Mouse (Mus musculus) C2C12 (cell line): ENCODE results near the gene Rac1. TPM values are rescaled to one million over a fixed set of nuclear protein-coding genes. Genes with fewer than 3 reads are reported as not detected.

ENCODE experiments used
- H3K27me3 ChIP-seq: one replicate; pipeline ENCODE4 v1.6.1; 2011; ENCODE audit not compliant: control insufficient read depth, insufficient read depth, insufficient read length
- H3K36me3 ChIP-seq: one replicate; pipeline ENCODE4 v1.6.1; 2011; ENCODE audit not compliant: control insufficient read depth, insufficient read depth
- H3K4me3 ChIP-seq: one replicate; pipeline ENCODE4 v1.5.1; 2011; ENCODE audit warnings: mild to moderate bottlenecking, control low read depth; ENCODE audit not compliant: poor library complexity, insufficient read depth, severe bottlenecking
- H3K79me2 ChIP-seq: one replicate; pipeline ENCODE4 v1.6.1; 2011; ENCODE audit not compliant: control insufficient read depth, insufficient read depth
- H3K79me3 ChIP-seq: one replicate; pipeline ENCODE4 v1.6.1; 2011; ENCODE audit warnings: low read depth, control low read depth
- H3ac ChIP-seq: one replicate; pipeline ENCODE3; 2011; ENCODE audit warnings: low read depth; ENCODE audit not compliant: control insufficient read depth, insufficient read length
- CEBPB ChIP-seq: IDR thresholded peaks from one replicate; pipeline ENCODE4 v1.6.1; 2011; ENCODE audit warnings: low read depth, mild to moderate bottlenecking, control low read depth, moderate library complexity
- CTCF ChIP-seq: IDR thresholded peaks from one replicate; pipeline ENCODE4 v1.5.1; 2011; ENCODE audit not compliant: control insufficient read depth, insufficient read depth, insufficient read length
- FOSL1 ChIP-seq: IDR thresholded peaks from one replicate; pipeline ENCODE4 v1.8.0; 2011; ENCODE audit warnings: mild to moderate bottlenecking, low read length; ENCODE audit not compliant: poor library complexity, insufficient read depth, severe bottlenecking
- MAX ChIP-seq: IDR thresholded peaks from one replicate; pipeline ENCODE4 v1.6.1; 2011; ENCODE audit warnings: mild to moderate bottlenecking, control low read depth
- MYOD1 ChIP-seq: IDR thresholded peaks from one replicate; pipeline ENCODE4 v1.6.1; 2011; ENCODE audit warnings: low read depth; ENCODE audit not compliant: control insufficient read depth, insufficient read length
- MYOG ChIP-seq: IDR thresholded peaks from one replicate; pipeline ENCODE4 v1.6.1; 2011; ENCODE audit not compliant: control insufficient read depth, insufficient read length; ENCODE audit errors: extremely low read depth
- USF1 ChIP-seq: IDR thresholded peaks from one replicate; pipeline ENCODE4 v1.6.1; 2011; ENCODE audit warnings: low read depth, mild to moderate bottlenecking, control low read depth, moderate library complexity
- polyA plus RNA-seq: library from polyadenylated mRNA; unstranded; fragments of >200 nt; fragmentation: generic; extraction: Trizol; gene quantifications from one replicate; pipeline ENCODE4 v1.2.1, GENCODE M21; 2012; ENCODE audit warnings: missing spikeins

Gene Rac1
- polyA plus RNA-seq, 1 experiment = 256 TPM

DNA sequence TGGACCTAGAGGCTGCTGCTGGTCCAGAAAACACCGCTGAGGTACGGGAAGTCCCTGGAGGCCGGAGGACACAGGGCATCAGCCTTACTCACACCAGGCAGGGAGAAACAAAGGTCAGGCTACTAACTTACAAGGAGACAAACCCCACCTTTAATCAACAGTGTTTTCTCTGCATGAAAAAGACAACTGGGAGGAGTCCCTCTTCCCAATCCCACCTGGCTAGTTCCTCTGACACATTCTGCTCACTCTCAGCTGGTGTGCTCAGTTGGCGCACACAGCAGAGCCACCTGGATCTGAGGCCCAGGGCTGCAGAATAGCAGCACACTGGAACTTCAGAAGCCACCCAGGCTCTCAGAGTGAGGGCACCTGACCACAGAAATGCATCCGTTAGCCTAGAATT lies 13.0 kb downstream of the Rac1 start:
- Histone ChIP-seq H3K27me3 (no peaks in the 10 kb centered on the region), H3K79me2 (peaks cover 100% of the 10 kb centered on the region), H3ac (no peak overlapping the region), H3K4me3 (no peak overlapping the region), H3K79me3 (peaks cover 95% of the 10 kb centered on the region), H3K36me3 (peaks cover 68% of the 10 kb centered on the region)
- TF ChIP-seq USF1 (no peak), CTCF (no peak), MYOG (no peak), MAX (no peak), FOSL1 (no peak), CEBPB (no peak), MYOD1 (no peak)

DNA sequence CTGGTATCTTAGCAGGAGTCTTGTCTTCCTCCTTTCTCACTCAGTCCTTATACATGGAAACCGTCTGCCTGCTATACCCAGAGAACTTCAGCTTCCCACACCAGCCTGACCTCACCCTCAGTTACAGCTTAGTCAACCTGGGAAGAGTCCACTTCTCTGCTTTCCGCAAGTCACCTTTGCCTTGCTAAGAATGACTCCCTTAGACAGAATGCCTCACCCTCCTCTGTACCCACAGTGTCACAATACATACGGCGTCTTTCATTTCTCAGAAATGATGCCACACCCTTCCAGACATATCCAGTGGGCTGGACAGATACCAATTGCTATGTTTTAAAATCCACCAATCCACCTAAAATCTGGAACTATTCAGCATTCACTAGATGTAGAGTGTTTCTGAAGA lies 15.5 kb downstream of the Rac1 start:
- H3K36me3 ChIP-seq = peaks cover 92% of the 10 kb centered on the region

GRCm38 (mm10) chr5:143511577-143511976 lies 16.3 kb downstream of the Rac1 start:
- no peaks in the 10 kb centered on the region for H3K27me3 ChIP-seq
- H3K36me3 ChIP-seq = peaks cover 91% of the 10 kb centered on the region
- no peak overlapping the region for H3ac ChIP-seq
- no peak for TF ChIP-seq MAX
- no peak for TF ChIP-seq MYOG
- TF ChIP-seq MYOD1 = no peak
- TF ChIP-seq CTCF = no peak
- no peak for TF ChIP-seq FOSL1
- TF ChIP-seq USF1 = no peak
- no peak for TF ChIP-seq CEBPB
- H3K4me3 ChIP-seq = no peak overlapping the region
- peaks cover 98% of the 10 kb centered on the region for H3K79me2 ChIP-seq
- H3K79me3 ChIP-seq = peaks cover 75% of the 10 kb centered on the region

More for the DNA sequence above, 15.5 kb downstream of the Rac1 start:
- Histone ChIP-seq H3K79me3 (peaks cover 82% of the 10 kb centered on the region), H3K27me3 (no peaks in the 10 kb centered on the region), H3ac (no peak overlapping the region), H3K4me3 (no peak overlapping the region), H3K79me2 (peaks cover 100% of the 10 kb centered on the region)
- TF ChIP-seq MYOD1 = no peak
- no peak for TF ChIP-seq MYOG
- no peak for TF ChIP-seq MAX
- TF ChIP-seq USF1 = no peak
- TF ChIP-seq CTCF = no peak
- TF ChIP-seq CEBPB = no peak
- TF ChIP-seq FOSL1 = no peak

- Histone ChIP-seq H3K79me2 (peaks cover 79% of the 10 kb centered on the region), H3K27me3 (no peaks in the 10 kb centered on the region), H3K79me3 (peaks cover 59% of the 10 kb centered on the region), H3K4me3 (no peak overlapping the region), H3ac (no peak overlapping the region), H3K36me3 (peaks cover 85% of the 10 kb centered on the region)
- no peak for TF ChIP-seq FOSL1
- no peak for TF ChIP-seq USF1
- no peak for TF ChIP-seq MYOG
- TF ChIP-seq MAX = no peak
- TF ChIP-seq CEBPB = no peak
- no peak for TF ChIP-seq CTCF
- TF ChIP-seq MYOD1 = no peak
Observed at GRCm38 (mm10) chr5:143509737-143510136, 18.1 kb downstream of the Rac1 start.

DNA sequence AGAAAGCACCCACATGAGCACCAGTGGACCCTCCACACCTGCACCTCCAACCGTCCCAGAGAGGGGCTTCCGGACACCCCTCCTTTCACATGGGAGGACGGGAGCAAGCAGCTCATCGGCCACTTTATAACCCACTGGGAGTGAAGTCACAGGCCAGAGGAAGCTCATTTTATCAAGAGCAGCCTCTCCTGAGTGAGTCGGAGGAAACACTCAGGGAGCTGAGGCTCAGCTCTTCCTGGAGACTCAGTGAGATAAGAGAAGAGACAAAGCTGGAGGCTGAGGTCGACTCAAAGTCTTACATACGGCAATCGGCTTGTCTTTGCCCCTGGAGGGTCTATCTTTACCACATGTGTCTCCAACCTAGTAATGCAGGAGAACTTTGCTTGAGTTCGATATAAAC lies 18.5 kb downstream of the Rac1 start:
- peaks cover 84% of the 10 kb centered on the region for H3K36me3 ChIP-seq

DNA sequence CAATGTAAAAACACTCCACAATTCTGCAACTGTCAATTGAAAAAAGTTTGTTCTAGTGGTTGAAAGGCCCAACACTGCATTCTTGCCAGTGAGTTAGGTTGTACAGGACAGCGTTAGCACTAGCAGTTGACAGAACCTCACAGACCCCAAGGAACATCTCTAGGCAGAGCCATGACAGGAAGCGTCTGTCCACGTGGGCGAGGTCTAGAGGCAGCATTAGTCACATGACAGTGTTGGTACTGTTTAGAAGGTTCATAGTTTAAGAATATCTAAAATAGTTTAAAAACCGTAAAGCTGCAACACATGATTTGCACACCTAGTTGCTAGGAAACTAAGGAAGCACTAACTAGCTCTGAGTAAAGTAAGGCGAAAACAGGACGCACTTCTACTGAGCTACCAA lies 22.3 kb downstream of the Rac1 start:
- H3K27me3 ChIP-seq = no peaks in the 10 kb centered on the region
- no peak for TF ChIP-seq CTCF
- TF ChIP-seq CEBPB = no peak
- TF ChIP-seq USF1 = no peak
- TF ChIP-seq MAX = no peak
- no peak for TF ChIP-seq MYOD1
- TF ChIP-seq FOSL1 = no peak
- no peak for TF ChIP-seq MYOG
- H3K36me3 ChIP-seq = peaks cover 65% of the 10 kb centered on the region
- peaks cover 37% of the 10 kb centered on the region for H3K79me2 ChIP-seq
- no peak overlapping the region for H3K4me3 ChIP-seq
- peaks cover 19% of the 10 kb centered on the region for H3K79me3 ChIP-seq
- no peak overlapping the region for H3ac ChIP-seq

More for the DNA sequence above, 18.5 kb downstream of the Rac1 start:
- peaks cover 75% of the 10 kb centered on the region for H3K79me2 ChIP-seq
- H3K79me3 ChIP-seq = peaks cover 56% of the 10 kb centered on the region
- no peak overlapping the region for H3K4me3 ChIP-seq
- no peaks in the 10 kb centered on the region for H3K27me3 ChIP-seq
- H3ac ChIP-seq = no peak overlapping the region
- no peak for TF ChIP-seq FOSL1
- no peak for TF ChIP-seq MYOG
- no peak for TF ChIP-seq USF1
- no peak for TF ChIP-seq MAX
